Mouse (Mus musculus) liver, embryonic 12.5 days (tissue): Measurements from ENCODE around the gene Prickle3. TPM values are rescaled to one million over a fixed set of nuclear protein-coding genes. Genes with fewer than 3 reads are reported as not detected.
"Not testable (repeated sequence)": the region's sequence is repeated elsewhere in the genome, so short reads cannot be mapped to it uniquely, and the experiment has no call there.

Experiments
- ATAC-seq: fragments of 200-750 bp; cut with Nextera tagmentation; 2 replicates; pipeline ENCODE4 v1.8.0; 2017; ENCODE audit warnings: moderate number of reproducible peaks, mild to moderate bottlenecking, moderate library complexity
- H3K27ac ChIP-seq: fragments of 300-500 bp; sonication (generic); 2 replicates; pipeline ENCODE4 v1.5.1; 2016; ENCODE audit warnings: mild to moderate bottlenecking
- H3K27me3 ChIP-seq: fragments of 300-500 bp; sonication (generic); replicated peaks from 2 replicates; pipeline ENCODE4 v1.6.1; 2016; ENCODE audit warnings: mild to moderate bottlenecking, moderate library complexity
- H3K36me3 ChIP-seq: fragments of 300-500 bp; sonication (generic); 2 replicates; pipeline ENCODE4 v1.6.1; 2016; ENCODE audit warnings: mild to moderate bottlenecking, moderate library complexity
- H3K4me1 ChIP-seq: fragments of 300-500 bp; sonication (generic); 2 replicates; pipeline ENCODE4 v1.6.1; 2016
- H3K4me2 ChIP-seq: fragments of 300-500 bp; sonication (generic); 2 replicates; pipeline ENCODE4 v1.6.1; 2016; ENCODE audit warnings: mild to moderate bottlenecking, moderate library complexity
- H3K4me3 ChIP-seq: fragments of 300-500 bp; sonication (generic); 2 replicates; pipeline ENCODE4 v1.5.1; 2016; ENCODE audit warnings: mild to moderate bottlenecking, moderate library complexity
- H3K9ac ChIP-seq: fragments of 300-500 bp; sonication (generic); 2 replicates; pipeline ENCODE4 v1.6.1; 2016; ENCODE audit warnings: mild to moderate bottlenecking, moderate library complexity
- H3K9me3 ChIP-seq: fragments of 300-500 bp; sonication (generic); replicated peaks from 2 replicates; pipeline ENCODE4 v1.6.1; 2016; ENCODE audit warnings: mild to moderate bottlenecking, moderate library complexity
- WGBS: fragments of 180-500 bp; shearing (Covaris S2); methylation state at CpG from one replicate; pipeline ENCODE4 v1.1.7; 2016; ENCODE audit not compliant: insufficient replicate concordance; 5-methylcytosine and 5-hydroxymethylcytosine counted together
- polyA plus RNA-seq: library from polyadenylated mRNA; unstranded; fragments of >200 nt; fragmentation: Nextera tagmentation; extraction: Ambion mirVana; gene quantifications from 2 replicates; pipeline ENCODE4 v1.2.1, GENCODE M21; 2016

Prickle3 gene
- polyA plus RNA-seq, 1 experiment from 2014 or later: 1.3 TPM

- ATAC-seq: peak; percentile 27; the same call in 1 of the 2 replicates
- Histone ChIP-seq H3K36me3 (no peaks in the 10 kb centered on the region), H3K4me2 (peak overlapping the region; percentile 67), H3K27ac (peak overlapping the region; percentile 12; the same call in 1 of the 2 replicates), H3K27me3 (no peaks in the 10 kb centered on the region), H3K9me3 (no peaks in the 10 kb centered on the region), H3K4me1 (peaks cover 31% of the 10 kb centered on the region), H3K4me3 (peak overlapping the region; percentile 41), H3K9ac (peak overlapping the region; percentile 50)
- WGBS: 16% methylated on average over 27 of the region's 28 CpGs
These were observed 17.4 kb downstream of the Prickle3 start for GRCm38 (mm10) chrX:7674284-7675000.

GRCm38 (mm10) chrX:7675001-7675380 is 17.9 kb downstream of the Prickle3 start:
- 15% methylated on average over 10 of the region's 10 CpGs for WGBS
- Histone ChIP-seq H3K4me3 (peak overlapping the region; percentile 41), H3K27me3 (no peaks in the 10 kb centered on the region), H3K4me1 (peaks cover 29% of the 10 kb centered on the region), H3K4me2 (peak overlapping the region; percentile 67), H3K9me3 (no peaks in the 10 kb centered on the region), H3K9ac (peak overlapping the region; percentile 50; the same call in 1 of the 2 replicates), H3K27ac (no peak overlapping the region), H3K36me3 (no peaks in the 10 kb centered on the region)
- no peak for ATAC-seq

GRCm38 (mm10) chrX:7678986-7679385 is 21.9 kb downstream of the Prickle3 start:
- ATAC-seq: no peak
- Histone ChIP-seq H3K4me3 (no peak overlapping the region), H3K9me3 (no peaks in the 10 kb centered on the region), H3K4me1 (peaks cover 11% of the 10 kb centered on the region; the same call in 1 of the 2 replicates), H3K9ac (no peak overlapping the region), H3K4me2 (no peak overlapping the region), H3K36me3 (no peaks in the 10 kb centered on the region), H3K27me3 (no peaks in the 10 kb centered on the region; the same call in 1 of the 2 replicates), H3K27ac (no peak overlapping the region)
- WGBS: 32% methylated on average over 3 of the region's 3 CpGs

- no peak overlapping the region for H3K9ac ChIP-seq
- no peak overlapping the region for H3K27ac ChIP-seq
- 9% methylated on average over 27 of the region's 27 CpGs for WGBS
- H3K4me3 ChIP-seq: peak overlapping the region; percentile 27
- no peaks in the 10 kb centered on the region for H3K36me3 ChIP-seq
- H3K27me3 ChIP-seq: no peaks in the 10 kb centered on the region; the same call in 1 of the 2 replicates
- H3K9me3 ChIP-seq: no peaks in the 10 kb centered on the region
- peak overlapping the region; percentile 58 for H3K4me2 ChIP-seq
- H3K4me1 ChIP-seq: 0 out of 2 replicates have a peak, but pooled peaks cover 8% of the 10 kb centered on the region
- ATAC-seq: peak; percentile 93
These were observed 22.5 kb downstream of the Prickle3 start for GRCm38 (mm10) chrX:7679405-7680056.

- ATAC-seq: peak; percentile 30; the same call in 1 of the 2 replicates
- Histone ChIP-seq H3K36me3 (no peaks in the 10 kb centered on the region), H3K4me1 (0 out of 2 replicates have a peak, but pooled peaks cover 4% of the 10 kb centered on the region), H3K27me3 (no peaks in the 10 kb centered on the region; the same call in 1 of the 2 replicates), H3K4me2 (peak overlapping the region; percentile 58), H3K9ac (no peak overlapping the region), H3K27ac (no peak overlapping the region), H3K4me3 (peak overlapping the region; percentile 27; the same call in 1 of the 2 replicates), H3K9me3 (no peaks in the 10 kb centered on the region)
- 21% methylated on average over 12 of the region's 12 CpGs for WGBS
These were observed 23.0 kb downstream of the Prickle3 start for GRCm38 (mm10) chrX:7680057-7680412.

GRCm38 (mm10) chrX:7680864-7681263 is 23.8 kb downstream of the Prickle3 start, which contains the start of gene Magix:
TSS of gene Magix (minus strand) at chrX:7681251.
- Histone ChIP-seq H3K9ac (no peak within 1 kb of the TSS), H3K36me3 (no peaks in the 10 kb centered on the region), H3K4me2 (peak within 1 kb of the TSS; percentile 58), H3K4me1 (0 out of 2 replicates have a peak, but pooled peaks cover 4% of the 10 kb centered on the region), H3K27ac (no peak within 1 kb of the TSS), H3K4me3 (peak within 1 kb of the TSS; percentile 27; the same call in 1 of the 2 replicates), H3K9me3 (no peaks in the 10 kb centered on the region), H3K27me3 (no peaks in the 10 kb centered on the region; the same call in 1 of the 2 replicates)
- ATAC-seq: no peak
- 59% methylated on average over 14 of the region's 14 CpGs for WGBS

- Histone ChIP-seq H3K27ac (no peak overlapping the region), H3K27me3 (no peaks in the 10 kb centered on the region), H3K9ac (no peak overlapping the region), H3K4me1 (no peaks in the 10 kb centered on the region), H3K4me3 (no peak overlapping the region), H3K9me3 (no peaks in the 10 kb centered on the region), H3K36me3 (no peaks in the 10 kb centered on the region), H3K4me2 (no peak overlapping the region)
- 76% methylated on average over 2 of the region's 2 CpGs for WGBS
- ATAC-seq: no peak
These were observed 31.3 kb downstream of the Prickle3 start for GRCm38 (mm10) chrX:7688321-7688720.

GRCm38 (mm10) chrX:7690486-7690885 is 33.4 kb downstream of the Prickle3 start:
- H3K4me1 ChIP-seq: no peaks in the 10 kb centered on the region
- no peak overlapping the region for H3K4me2 ChIP-seq
- H3K4me3 ChIP-seq: no peak overlapping the region
- ATAC-seq: no peak
- H3K9ac ChIP-seq: no peak overlapping the region
- no peaks in the 10 kb centered on the region for H3K9me3 ChIP-seq
- WGBS: 38% methylated on average over 3 of the region's 3 CpGs
- no peak overlapping the region for H3K27ac ChIP-seq
- H3K36me3 ChIP-seq: no peaks in the 10 kb centered on the region
- no peaks in the 10 kb centered on the region for H3K27me3 ChIP-seq

- no peaks in the 10 kb centered on the region for H3K9me3 ChIP-seq
- no peaks in the 10 kb centered on the region for H3K4me1 ChIP-seq
- H3K9ac ChIP-seq: no peak overlapping the region
- H3K27ac ChIP-seq: no peak overlapping the region
- no peak overlapping the region for H3K4me3 ChIP-seq
- no peaks in the 10 kb centered on the region for H3K27me3 ChIP-seq
- H3K4me2 ChIP-seq: no peak overlapping the region
- ATAC-seq: no peak
- no peaks in the 10 kb centered on the region for H3K36me3 ChIP-seq
- WGBS: 32% methylated on average over 4 of the region's 4 CpGs
These were observed 35.8 kb downstream of the Prickle3 start for GRCm38 (mm10) chrX:7692862-7693261.

- Histone ChIP-seq H3K4me2 (peak overlapping the region; percentile 46), H3K9ac (no peak overlapping the region), H3K9me3 (no peaks in the 10 kb centered on the region), H3K27ac (no peak overlapping the region), H3K36me3 (peaks cover 27% of the 10 kb centered on the region), H3K4me1 (peaks cover 8% of the 10 kb centered on the region), H3K27me3 (no peaks in the 10 kb centered on the region), H3K4me3 (no peak overlapping the region)
- WGBS: 39% methylated on average over 6 of the region's 6 CpGs
- peak; percentile 40 for ATAC-seq
These were observed 39.5 kb downstream of the Prickle3 start for GRCm38 (mm10) chrX:7696520-7696919.

GRCm38 (mm10) chrX:7696954-7697381 is 39.9 kb downstream of the Prickle3 start, which contains the start of gene Gpkow:
TSS of gene Gpkow (plus strand) at chrX:7697131.
- Histone ChIP-seq H3K4me1 (peaks cover 8% of the 10 kb centered on the region), H3K9ac (peak within 1 kb of the TSS; percentile 74), H3K27me3 (no peaks in the 10 kb centered on the region), H3K9me3 (no peaks in the 10 kb centered on the region), H3K4me3 (peak within 1 kb of the TSS; percentile 73), H3K4me2 (peak within 1 kb of the TSS; percentile 69), H3K36me3 (peaks cover 32% of the 10 kb centered on the region), H3K27ac (peak within 1 kb of the TSS; percentile 73)
- peak; percentile 93 for ATAC-seq
- 5% methylated on average over 33 of the region's 33 CpGs for WGBS

- not testable (repeated sequence) for H3K27ac ChIP-seq, H3K9me3 ChIP-seq, H3K27me3 ChIP-seq, H3K4me1 ChIP-seq, H3K36me3 ChIP-seq
- peak overlapping the region; percentile 63 for H3K4me2 ChIP-seq
- H3K9ac ChIP-seq: peak overlapping the region; percentile 44
- H3K4me3 ChIP-seq: peak overlapping the region; percentile 54
- peak; percentile 41 for ATAC-seq
- WGBS: 15% methylated on average over 5 of the region's 12 CpGs
These were observed 56.7 kb downstream of the Prickle3 start for GRCm38 (mm10) chrX:7713764-7714134.
